Mouse (Mus musculus) adrenal gland, adult 8-10 months (tissue): Measurements from ENCODE around the gene Sag. TPM values are rescaled to one million over a fixed set of nuclear protein-coding genes. Genes with fewer than 3 reads are reported as not detected.

Experiments used
- DNase-seq: peaks from one replicate; pipeline ENCODE4 v3.0.0; 2022
- total RNA-seq, 4 experiments: library from RNA; stranded (reverse); gene quantifications; 2 replicates each; pipeline ENCODE4 v1.2.4; 2022

Gene Sag
- 1 to 10 TPM; 2.6 to 4.7 (median 2.9) TPM for total RNA-seq

DNA sequence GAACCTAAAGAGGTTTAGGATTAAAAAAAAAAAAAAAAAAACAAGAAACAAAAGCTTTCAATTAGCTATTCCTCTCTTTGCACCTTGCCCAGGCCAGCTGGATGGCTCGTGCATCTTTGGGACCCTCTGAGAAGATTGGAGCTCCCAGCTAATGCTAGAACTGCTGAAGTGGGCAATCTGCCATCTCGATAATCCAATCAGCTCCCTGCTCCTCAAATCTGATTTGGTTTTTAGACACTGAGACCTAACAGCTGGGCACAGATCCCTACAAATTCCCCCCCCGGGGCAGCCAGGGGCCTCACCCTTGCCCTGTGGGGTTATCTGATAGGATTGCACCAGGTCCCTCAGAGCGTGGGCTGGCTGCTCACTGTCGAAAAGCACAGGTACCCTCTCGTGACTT, at the start of gene Sag:
Gene Sag (plus strand): TSS at position 105 of the 400 bp plus-strand sequence.
- no peak for DNase-seq

DNA sequence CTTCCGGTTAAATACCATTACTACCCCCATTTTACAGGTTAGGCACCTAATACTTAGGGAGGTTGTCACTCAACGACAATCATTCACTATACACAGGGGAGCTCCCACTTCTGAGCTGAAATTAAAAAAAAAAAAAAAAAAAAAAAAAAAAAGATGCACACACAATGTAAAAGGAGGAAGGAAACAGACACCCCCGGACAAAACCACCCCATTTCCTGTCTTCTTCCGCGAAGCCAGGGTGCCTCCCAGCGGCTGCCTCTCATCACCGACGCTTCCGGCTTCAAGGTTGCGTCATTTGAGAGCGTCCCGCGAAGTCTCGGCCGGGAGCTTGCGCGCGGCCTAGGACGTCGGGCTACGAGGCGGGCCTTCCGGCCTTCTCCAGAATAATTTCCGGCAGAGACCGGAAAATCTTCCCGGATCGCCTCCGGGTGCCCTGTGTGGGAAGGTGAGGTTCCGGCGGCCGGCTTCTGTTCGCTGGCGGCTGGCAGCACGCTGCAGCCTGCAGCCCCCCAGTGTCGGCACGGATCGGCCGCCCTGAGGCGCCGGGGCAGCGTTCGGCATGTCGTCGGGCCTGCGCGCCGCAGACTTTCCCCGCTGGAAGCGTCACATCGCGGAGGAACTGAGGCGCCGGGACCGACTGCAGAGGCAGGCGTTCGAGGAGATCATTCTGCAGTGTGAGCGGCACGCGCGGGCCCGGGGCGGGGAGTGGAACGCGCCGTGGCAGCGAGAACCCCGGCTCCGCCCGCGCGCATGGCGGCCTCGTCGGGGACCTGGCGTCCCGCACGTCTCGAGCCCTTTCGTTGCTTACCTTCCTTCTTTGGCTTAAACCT, 47.6 kb upstream of the Sag start, which contains the start of gene Atg16l1:
Gene Atg16l1 (plus strand): TSS at position 230 of the 830 bp plus-strand sequence.
- DNase-seq, result peak; percentile 94

GRCm38 (mm10) chr1:87763821-87764220, 39.7 kb upstream of the Sag start:
- DNase-seq, result no peak

DNA sequence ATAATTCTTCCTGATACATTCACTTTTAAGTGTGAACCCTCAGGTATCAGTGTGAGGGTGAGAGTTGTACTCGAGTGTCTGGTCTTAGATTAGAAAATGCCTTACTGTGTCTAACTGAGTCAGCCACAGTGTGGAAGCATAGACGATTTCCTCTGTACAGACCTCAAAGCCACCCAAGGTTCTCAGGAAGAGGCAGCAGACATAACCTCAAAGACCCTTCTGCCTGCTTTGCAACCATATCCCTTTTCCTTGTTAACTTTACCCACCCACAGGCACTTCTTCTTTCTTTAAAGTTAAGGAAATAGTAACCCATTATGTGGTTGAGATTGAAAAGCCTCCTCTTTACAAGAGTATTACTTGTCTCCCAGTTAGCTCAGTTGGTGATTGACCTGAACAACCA, 37.7 kb upstream of the Sag start:
- DNase-seq, result no peak

- DNase-seq, result no peak
Measured at GRCm38 (mm10) chr1:87766233-87766632, 37.2 kb upstream of the Sag start.

DNA sequence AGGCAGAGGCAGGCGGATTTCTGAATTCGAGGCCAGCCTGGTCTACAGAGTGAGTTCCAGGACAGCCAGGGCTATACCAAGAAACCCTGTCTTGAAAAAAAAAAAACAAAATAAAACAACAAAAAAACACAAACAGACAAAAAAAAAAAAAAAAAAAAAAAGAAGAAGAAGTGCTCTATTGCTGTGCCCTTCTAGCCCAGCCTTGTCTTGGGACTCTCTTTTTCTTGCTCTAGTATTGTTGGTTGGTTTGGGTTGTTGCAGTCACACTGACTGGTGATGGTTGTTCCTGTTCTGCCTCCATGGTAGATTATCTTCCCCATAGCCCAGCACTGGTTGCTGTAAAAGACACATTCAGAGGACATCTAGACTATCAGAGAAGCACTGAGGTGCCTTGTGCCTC, 34.2 kb upstream of the Sag start:
- DNase-seq, result no peak

DNA sequence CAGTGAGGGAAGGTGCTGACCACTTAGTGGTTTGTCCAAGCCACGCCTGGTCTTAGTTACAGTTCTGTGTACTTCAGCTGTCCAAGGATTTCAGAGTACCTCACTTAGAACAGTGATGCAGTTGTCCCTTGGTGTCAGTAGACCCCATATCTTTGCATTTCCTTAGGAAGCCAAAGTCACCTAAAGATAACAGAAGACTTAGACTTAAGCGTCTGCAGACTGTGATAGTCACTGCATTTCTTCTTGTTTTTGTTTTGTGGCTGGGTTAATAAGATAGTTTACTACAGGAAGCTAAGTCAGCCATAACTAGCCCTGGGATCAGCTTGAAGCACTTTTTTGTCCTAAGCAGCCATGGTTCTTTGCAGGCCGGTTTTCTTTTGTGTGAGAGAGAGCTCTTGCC, 33.0 kb upstream of the Sag start:
- DNase-seq, result no peak

GRCm38 (mm10) chr1:87771724-87772123, 31.8 kb upstream of the Sag start:
- no peak for DNase-seq

GRCm38 (mm10) chr1:87773336-87773735, 30.1 kb upstream of the Sag start:
- DNase-seq, result no peak

DNA sequence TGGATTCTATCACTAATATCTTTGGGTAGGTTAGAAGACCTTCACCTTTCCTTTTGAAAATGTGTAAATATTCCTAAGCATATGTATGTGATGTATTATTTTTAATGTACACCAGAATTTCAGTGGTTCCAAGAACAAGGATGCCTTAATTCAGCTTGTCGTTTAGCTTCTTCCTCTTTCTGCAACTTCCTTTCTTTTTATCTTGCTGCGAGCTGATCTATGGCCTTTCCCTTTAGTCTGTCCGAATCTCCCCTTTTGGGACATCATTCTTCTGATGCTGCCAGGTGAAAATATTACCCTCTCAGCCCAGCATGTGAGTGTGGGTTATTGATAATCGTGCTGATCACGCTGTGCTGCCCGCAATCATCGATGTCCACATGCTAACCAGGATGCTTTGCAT, 28.6 kb upstream of the Sag start:
- no peak for DNase-seq

DNA sequence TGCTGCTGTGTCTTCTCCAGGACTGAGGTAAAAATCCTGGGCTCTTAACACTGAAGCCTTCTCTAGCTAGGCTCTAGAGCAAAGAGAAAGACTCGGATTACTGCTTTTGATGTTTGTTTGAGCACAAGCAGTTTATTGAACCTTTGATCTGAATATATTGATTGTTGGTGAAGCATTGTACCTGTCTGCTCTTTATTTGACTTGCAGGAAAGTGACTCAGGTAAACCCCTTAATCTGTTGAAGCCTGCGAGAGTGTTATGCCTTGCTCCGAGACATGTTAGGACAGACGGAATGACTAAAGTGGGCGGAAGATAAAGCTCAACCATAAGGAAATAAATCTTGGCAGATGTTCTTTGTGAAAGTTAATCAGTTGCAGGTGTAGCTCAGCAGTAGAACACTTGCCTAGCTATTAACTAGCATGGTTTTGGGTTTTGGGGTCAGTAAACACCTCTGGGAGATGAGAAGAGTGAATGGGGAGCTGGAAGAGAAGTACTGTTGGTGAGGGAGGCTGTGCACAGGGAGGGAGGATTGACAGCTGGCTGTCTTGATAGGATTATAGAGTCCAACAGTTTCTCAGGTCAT, 24.2 kb upstream of the Sag start:
- no peak for DNase-seq

GRCm38 (mm10) chr1:87785703-87786102, 17.8 kb upstream of the Sag start:
- DNase-seq, result no peak

DNA sequence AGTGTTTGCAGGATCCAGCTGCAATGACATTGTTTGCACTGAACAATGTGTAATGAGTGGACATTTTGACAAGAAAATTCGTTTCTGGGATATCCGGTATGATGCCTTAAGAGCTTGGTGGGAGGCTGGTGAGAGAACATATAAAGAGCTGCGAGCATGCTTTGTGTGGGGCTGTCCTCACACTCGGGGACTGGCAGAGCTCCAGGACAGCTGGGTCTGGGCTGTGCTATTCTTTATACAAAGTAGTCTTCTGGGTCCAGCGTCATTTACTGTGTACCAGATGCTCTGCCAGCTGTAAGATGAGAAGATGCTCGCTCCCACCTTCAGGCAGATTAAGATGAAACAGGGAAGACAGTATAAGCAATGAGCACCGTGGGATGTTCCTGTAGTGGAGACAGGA, 17.2 kb upstream of the Sag start:
- DNase-seq, result no peak

DNA sequence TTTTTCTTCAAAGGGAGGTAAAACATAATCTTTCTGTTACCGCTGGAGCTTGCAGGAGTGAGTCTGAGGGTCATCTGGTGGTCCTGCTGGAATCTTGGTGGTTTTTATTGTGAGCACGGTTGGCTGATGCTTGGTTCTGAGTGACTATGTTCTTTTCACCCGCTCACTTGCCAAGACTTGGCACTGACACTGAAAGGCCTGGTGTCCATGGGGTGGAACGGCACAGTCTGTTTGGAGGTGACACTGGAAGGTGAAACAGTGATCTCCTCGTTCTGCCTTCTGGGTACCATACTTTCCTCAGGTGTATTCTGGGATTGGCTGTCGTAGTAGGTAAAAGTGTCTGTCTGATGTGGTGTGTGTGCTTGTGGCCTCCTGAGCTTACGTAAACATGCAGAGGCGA, 13.8 kb upstream of the Sag start:
- no peak for DNase-seq

DNA sequence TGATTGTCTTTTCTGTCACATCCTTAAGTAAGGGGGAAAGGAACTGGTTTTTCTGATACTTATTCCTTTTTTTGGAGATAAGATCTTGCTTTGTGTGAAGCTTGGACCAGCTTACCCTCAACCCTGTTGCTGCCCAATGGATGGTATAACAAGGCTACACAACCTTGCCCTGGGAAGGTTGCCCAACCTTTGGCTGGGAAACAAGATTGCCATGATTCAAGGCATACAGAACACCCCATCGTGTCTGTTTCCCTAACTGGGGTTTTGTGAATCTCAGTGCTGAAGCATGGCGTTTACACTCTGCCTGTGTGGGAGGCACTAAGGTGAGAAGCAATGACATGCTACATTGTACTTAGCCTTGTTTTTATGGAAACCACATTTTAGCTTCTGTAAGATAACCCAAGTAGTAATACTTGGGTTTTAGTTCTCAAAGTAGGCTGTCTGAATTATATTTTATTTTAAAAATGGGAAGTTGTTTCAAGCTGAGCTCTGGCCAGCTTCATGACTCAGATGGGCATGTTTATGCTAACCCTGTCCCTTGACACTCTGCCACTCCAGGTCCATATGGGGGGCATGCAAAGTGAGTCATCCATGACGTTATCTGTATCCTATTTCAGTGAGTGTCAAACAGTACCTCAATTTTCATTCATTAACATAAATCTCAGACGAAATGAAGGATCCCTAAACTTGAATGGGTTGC, 10.9 kb upstream of the Sag start:
- DNase-seq, result no peak

GRCm38 (mm10) chr1:87793138-87793449, 10.4 kb upstream of the Sag start:
- no peak for DNase-seq

- no peak for DNase-seq
Measured at GRCm38 (mm10) chr1:87797702-87798101, 5.8 kb upstream of the Sag start.

GRCm38 (mm10) chr1:87798306-87798705, 5.2 kb upstream of the Sag start:
- DNase-seq, result peak; percentile 48

GRCm38 (mm10) chr1:87807751-87808150, 4.3 kb downstream of the Sag start:
- no peak for DNase-seq

DNA sequence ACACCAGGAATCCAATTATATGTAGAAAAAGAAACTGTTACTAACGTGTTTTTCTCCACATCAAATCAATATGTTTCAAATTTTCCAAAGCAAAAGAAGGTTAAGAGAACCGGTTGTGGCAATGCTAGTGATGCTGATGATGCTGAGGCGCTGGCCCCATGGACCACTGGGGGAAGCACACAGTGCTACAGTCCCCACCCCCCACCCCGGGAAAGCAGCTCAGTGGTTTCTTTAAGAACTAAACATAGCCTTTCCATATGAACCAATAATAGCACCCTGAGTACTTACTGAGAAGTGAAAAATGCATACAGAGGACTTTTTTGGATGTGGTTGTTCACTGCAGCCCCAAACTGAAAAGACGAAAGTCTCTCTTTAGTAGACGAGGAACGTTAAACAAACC, 7.9 kb downstream of the Sag start:
- DNase-seq, result no peak

GRCm38 (mm10) chr1:87812061-87812460, 8.6 kb downstream of the Sag start:
- no peak for DNase-seq

DNA sequence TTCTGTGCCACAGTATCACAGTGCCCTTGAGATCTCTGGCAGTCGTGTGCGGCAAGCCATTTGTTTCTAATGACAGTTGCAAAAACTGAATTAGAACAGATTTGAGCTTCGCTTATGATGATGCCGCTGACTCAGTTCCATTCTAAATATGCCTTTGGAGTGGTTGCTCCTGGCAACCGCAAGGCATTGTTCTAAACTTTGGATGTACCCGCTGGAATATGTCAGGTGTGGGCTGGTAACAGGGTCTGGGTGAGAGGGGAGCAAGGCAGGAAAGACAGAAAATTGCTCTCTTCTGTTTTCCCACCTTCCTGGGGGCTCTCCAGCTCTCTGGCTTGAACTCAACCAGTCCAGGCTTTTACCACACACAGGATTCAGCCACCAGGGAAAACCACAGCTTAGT, 9.7 kb downstream of the Sag start:
- no peak for DNase-seq

DNA sequence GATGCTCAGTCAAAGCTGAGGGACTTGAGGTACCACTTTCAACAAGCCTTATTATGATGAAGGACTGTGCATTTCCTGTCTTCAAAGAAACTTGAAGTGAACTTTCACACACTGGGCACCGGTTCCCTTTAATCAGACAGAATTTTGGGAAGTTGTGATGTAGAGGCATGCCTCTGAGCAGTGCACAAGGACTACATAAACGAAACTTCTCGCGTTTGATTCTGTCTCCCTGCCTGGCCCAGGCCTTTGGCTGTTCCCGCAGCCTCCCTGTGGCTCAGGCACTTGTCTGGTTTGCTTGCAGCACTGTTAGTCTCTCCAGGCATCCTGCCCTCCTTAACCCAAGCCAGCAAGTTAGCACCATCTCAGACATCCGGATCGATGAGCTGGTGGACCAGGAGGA, 10.2 kb downstream of the Sag start:
- DNase-seq, result no peak
